Mouse (Mus musculus) hindbrain, embryonic 12.5 days (tissue): ENCODE results near the gene Cxxc4. TPM values are rescaled to one million over a fixed set of nuclear protein-coding genes. Genes with fewer than 3 reads are reported as not detected.
"Not testable (repeated sequence)": the region's sequence is repeated elsewhere in the genome, so short reads cannot be mapped to it uniquely, and the experiment has no call there.

Experiments
- ATAC-seq: fragments of 200-750 bp; cut with Nextera tagmentation; 2 replicates; pipeline ENCODE4 v1.8.0; 2017; ENCODE audit warnings: moderate TSS enrichment; ENCODE audit not compliant: low FRiP score
- H3K27ac ChIP-seq: fragments of 300-500 bp; sonication (generic); 2 replicates; pipeline ENCODE4 v1.5.1; 2016; ENCODE audit warnings: mild to moderate bottlenecking
- H3K27me3 ChIP-seq: fragments of 300-500 bp; sonication (generic); 2 replicates; pipeline ENCODE4 v1.6.1; 2016; ENCODE audit warnings: mild to moderate bottlenecking
- H3K36me3 ChIP-seq: fragments of 300-500 bp; sonication (generic); 2 replicates; pipeline ENCODE4 v1.6.1; 2016; ENCODE audit warnings: mild to moderate bottlenecking
- H3K4me1 ChIP-seq: fragments of 300-500 bp; sonication (generic); 2 replicates; pipeline ENCODE4 v1.6.1; 2016
- H3K4me2 ChIP-seq: fragments of 300-500 bp; sonication (generic); replicated peaks from 2 replicates; pipeline ENCODE4 v1.6.1; 2016; ENCODE audit warnings: mild to moderate bottlenecking
- H3K4me3 ChIP-seq: fragments of 300-500 bp; sonication (generic); 2 replicates; pipeline ENCODE4 v1.5.1; 2016; ENCODE audit warnings: mild to moderate bottlenecking
- H3K9ac ChIP-seq: fragments of 300-500 bp; sonication (generic); 2 replicates; pipeline ENCODE4 v1.6.1; 2016; ENCODE audit warnings: mild to moderate bottlenecking, moderate library complexity
- H3K9me3 ChIP-seq: fragments of 300-500 bp; sonication (generic); replicated peaks from 2 replicates; pipeline ENCODE4 v1.6.1; 2016; ENCODE audit warnings: mild to moderate bottlenecking
- WGBS: fragments of 180-500 bp; shearing (Covaris S2); methylation state at CpG from one replicate; pipeline ENCODE4 v1.1.7; 2016; 5-methylcytosine and 5-hydroxymethylcytosine counted together
- polyA plus RNA-seq: library from polyadenylated mRNA; unstranded; fragments of >200 nt; fragmentation: Nextera tagmentation; extraction: Ambion mirVana; gene quantifications from 2 replicates; pipeline ENCODE4 v1.2.1, GENCODE M21; 2016

Cxxc4 gene
- 22.7 and 26.4 TPM in 2 replicates for polyA plus RNA-seq

DNA sequence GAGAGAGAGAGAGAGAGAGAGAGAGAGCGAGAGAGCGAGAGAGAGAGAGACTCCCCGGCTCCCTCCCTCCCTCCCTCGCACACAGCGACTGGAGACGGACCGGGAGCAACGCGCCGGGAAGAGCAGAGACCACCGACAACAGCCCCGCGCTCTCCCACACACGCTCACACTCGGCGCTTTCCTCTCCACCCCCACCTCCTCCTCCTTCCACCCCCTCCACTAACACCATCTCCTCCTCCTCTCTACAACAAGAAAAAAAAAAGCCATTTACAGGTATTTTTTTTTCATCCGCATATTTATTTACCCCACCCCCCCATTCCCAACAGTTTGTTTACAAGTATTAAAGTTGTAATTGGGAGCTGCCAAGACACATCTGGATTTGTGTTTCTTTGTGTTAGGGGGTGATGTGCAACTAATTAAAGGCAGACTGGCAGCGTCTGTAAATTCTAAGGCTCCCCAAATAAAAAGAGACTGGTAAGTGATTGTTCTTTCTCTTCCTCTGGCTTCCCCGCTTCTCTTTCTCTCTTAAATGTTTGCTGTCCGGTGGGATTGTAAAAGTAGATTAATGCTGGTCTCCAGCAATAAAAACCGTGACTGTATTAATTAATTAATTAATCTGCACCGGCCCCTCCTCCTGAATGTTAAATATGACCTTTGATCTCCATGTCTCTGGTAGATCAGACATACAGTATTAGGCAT, at the start of gene Cxxc4:
Gene Cxxc4 (plus strand): TSS at position 71 of the 699 bp plus-strand sequence.
- H3K36me3 ChIP-seq: no peaks in the 10 kb centered on the region
- H3K4me2 ChIP-seq: peak within 1 kb of the TSS; percentile 76
- no peaks in the 10 kb centered on the region for H3K9me3 ChIP-seq
- peak within 1 kb of the TSS; percentile 69 for H3K9ac ChIP-seq
- H3K27ac ChIP-seq: peak within 1 kb of the TSS; percentile 100
- H3K4me3 ChIP-seq: peak within 1 kb of the TSS; percentile 82
- ATAC-seq: peak; percentile 75
- 0 out of 2 replicates have a peak, but pooled peaks cover 6% of the 10 kb centered on the region for H3K4me1 ChIP-seq
- no peaks in the 10 kb centered on the region for H3K27me3 ChIP-seq
- WGBS: 1% methylated on average over 15 of the region's 22 CpGs

DNA sequence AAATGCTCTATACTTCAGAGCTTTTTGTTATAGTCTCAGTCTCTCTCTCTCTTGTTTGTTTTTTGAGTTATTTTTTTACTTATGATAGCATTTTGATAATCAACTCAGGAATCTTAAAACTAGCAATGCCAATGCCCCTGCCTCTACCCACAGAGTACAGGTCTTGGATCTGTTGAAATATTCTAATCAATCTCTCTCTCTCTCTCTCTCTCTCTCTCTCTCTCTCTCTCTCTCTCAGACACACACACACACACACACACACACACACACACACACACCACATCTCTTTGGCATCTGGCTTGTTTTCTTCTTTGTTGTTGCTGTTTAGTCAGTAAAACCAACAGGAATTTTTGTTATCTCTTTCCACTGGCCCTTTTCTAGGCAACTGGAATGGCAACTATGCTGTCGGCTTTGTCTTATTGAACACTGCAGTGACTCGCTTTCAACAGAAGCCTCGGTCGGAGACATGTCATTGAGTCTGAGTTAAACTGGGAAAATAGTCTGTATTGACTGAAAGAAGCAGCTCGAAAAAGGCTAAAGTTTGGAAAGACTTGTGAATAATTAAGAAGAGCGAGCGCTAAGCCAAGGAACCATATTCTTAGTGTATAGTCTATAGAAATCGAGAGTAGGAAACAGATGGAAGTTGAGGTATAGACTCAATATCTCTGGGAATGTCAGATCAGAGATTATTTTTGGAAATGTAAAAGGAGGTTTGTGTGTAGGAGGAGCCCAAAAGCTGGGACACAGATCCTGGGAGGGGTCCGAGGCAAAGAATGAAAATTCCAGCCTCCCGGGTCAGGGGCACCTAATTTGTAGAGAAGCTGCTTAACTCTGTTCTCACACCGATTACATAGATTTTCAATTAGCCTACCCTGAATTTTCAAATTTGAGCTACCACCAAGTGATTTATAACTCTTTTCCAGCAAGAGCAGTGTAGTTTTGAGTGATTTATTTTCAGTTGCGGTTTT, 47.0 kb upstream of the Cxxc4 start:
- Histone ChIP-seq H3K4me3 (0 out of 2 replicates have a peak overlapping the region, but pooled peaks have one; percentile 2), H3K4me2 (peak overlapping the region; percentile 44), H3K4me1 (no peaks in the 10 kb centered on the region), H3K27me3 (no peaks in the 10 kb centered on the region), H3K27ac (peak overlapping the region; percentile 17; the same call in 1 of the 2 replicates), H3K9ac (no peak overlapping the region), H3K9me3 (no peaks in the 10 kb centered on the region), H3K36me3 (no peaks in the 10 kb centered on the region)
- WGBS: 52% methylated on average over 12 of the region's 12 CpGs
- peak; percentile 68; the same call in 1 of the 2 replicates for ATAC-seq

DNA sequence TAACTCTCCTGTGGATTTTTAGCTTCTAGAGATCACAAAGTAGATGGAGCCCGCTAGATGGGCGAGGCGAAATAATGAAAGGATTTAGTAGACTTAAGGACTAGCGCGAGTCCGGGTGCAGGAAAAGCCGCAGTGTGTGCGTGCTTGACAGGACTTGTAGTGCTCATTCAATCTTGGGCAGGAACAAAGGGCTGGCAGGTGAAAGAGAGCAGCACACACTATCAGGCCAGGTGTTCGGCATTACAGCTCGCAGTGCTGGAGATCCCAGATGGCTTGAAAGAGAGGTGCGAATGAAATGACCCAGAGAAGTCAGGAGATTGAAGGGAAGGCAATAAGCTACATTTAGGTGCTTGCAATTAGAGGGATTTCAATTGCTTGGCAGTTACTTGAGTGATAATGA, 46.2 kb upstream of the Cxxc4 start:
- Histone ChIP-seq H3K4me1 (no peaks in the 10 kb centered on the region), H3K4me3 (no peak overlapping the region), H3K9ac (no peak overlapping the region), H3K27me3 (no peaks in the 10 kb centered on the region), H3K27ac (no peak overlapping the region), H3K9me3 (no peaks in the 10 kb centered on the region), H3K4me2 (peak overlapping the region; percentile 44), H3K36me3 (no peaks in the 10 kb centered on the region)
- 50% methylated on average over 11 of the region's 11 CpGs for WGBS
- peak; percentile 57 for ATAC-seq

DNA sequence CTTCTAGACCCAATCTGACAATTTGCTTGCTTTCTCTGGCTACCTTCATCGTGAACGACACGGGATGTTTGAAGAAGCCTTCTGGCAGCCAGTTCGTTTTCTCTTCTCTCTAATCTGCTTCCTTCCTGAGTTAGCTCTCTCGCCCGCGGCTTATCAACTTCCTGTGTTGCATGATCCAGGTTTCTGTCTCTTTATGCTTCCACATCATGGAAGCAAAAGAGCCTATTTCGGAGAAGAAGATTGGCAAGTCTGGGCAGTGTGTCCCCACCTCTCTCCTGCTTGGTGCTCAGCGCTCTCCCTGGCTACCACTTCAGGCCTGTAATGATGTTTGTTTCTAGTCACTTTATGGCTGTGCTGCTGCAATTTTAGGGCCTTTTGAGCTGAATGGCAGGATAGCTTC, 36.4 kb upstream of the Cxxc4 start:
- no peak for ATAC-seq
- no peaks in the 10 kb centered on the region for H3K4me1 ChIP-seq
- no peak overlapping the region for H3K9ac ChIP-seq
- WGBS: 81% methylated on average over 9 of the region's 9 CpGs
- no peaks in the 10 kb centered on the region for H3K27me3 ChIP-seq
- no peak overlapping the region for H3K27ac ChIP-seq
- no peaks in the 10 kb centered on the region for H3K9me3 ChIP-seq
- no peak overlapping the region for H3K4me2 ChIP-seq
- no peaks in the 10 kb centered on the region for H3K36me3 ChIP-seq
- H3K4me3 ChIP-seq: no peak overlapping the region

DNA sequence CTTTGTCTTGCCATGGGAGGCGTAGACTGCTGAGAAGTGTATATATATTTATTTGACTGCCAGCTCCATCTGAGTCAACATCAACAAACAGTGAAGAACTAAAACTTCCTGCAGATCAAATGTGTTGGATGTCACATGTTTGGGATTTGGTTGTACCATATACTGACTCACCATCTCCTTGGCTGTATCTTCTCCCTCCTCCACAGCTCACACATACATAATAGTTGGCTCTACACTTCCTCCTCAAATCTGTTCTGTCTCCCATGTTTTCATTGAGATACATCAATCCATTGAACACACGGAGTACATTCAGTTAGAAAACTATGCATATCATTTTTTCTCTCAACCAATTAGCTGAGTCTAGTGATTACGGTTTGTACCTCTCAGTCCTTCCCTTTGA, 29.7 kb upstream of the Cxxc4 start:
- no peaks in the 10 kb centered on the region for H3K36me3 ChIP-seq
- no peaks in the 10 kb centered on the region for H3K27me3 ChIP-seq
- H3K4me2 ChIP-seq: no peak overlapping the region
- no peak for ATAC-seq
- H3K27ac ChIP-seq: no peak overlapping the region
- no peak overlapping the region for H3K9ac ChIP-seq
- no peaks in the 10 kb centered on the region for H3K9me3 ChIP-seq
- H3K4me3 ChIP-seq: no peak overlapping the region
- WGBS: 93% methylated on average over 3 of the region's 3 CpGs
- no peaks in the 10 kb centered on the region for H3K4me1 ChIP-seq

DNA sequence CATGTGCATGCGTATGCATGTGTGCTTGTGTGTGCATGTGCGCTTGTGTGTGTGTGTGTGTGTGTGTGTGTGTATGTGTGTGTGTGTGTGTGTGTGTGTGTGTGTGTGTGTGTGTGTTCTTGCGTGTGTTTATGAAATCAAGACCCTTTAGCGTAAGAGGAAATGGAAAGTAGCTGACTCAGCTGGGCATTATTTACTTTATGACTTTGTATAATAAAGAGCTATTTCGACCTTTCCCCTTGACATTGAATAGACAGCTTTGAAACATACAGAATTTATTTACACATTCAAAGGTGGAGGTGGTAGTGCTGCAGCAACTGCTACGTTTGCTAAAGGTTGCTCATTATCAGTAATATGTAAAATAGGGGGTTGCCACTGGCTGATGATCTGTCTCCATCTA, 25.3 kb upstream of the Cxxc4 start:
- Histone ChIP-seq H3K9me3 (no peaks in the 10 kb centered on the region), H3K4me2 (no peak overlapping the region), H3K4me1 (no peaks in the 10 kb centered on the region), H3K4me3 (no peak overlapping the region), H3K9ac (no peak overlapping the region), H3K36me3 (no peaks in the 10 kb centered on the region), H3K27me3 (no peaks in the 10 kb centered on the region), H3K27ac (no peak overlapping the region)
- WGBS: 81% methylated on average over 6 of the region's 6 CpGs
- no peak for ATAC-seq

DNA sequence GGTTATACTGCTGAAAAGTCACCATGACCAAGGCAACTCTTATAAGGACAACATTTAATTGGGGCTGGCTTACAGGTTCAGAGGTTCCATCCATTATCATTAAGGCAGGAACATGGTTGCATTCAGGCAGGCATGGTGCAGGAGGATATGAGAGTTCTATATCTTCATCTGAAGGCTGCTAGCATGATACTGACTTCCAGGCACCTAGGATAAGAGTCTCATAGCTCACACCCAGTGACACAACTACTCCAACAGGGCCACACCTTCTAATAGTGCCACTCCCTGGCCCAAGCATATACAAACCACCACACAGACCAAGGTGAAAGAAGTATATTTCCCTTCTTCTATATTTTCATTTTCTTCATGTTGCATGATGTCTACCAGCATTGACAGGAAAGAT, 16.4 kb upstream of the Cxxc4 start:
- H3K27me3 ChIP-seq, H3K27ac ChIP-seq, H3K4me3 ChIP-seq, ATAC-seq, H3K36me3 ChIP-seq, H3K9me3 ChIP-seq, H3K4me1 ChIP-seq, H3K4me2 ChIP-seq, H3K9ac ChIP-seq: not testable (repeated sequence)

DNA sequence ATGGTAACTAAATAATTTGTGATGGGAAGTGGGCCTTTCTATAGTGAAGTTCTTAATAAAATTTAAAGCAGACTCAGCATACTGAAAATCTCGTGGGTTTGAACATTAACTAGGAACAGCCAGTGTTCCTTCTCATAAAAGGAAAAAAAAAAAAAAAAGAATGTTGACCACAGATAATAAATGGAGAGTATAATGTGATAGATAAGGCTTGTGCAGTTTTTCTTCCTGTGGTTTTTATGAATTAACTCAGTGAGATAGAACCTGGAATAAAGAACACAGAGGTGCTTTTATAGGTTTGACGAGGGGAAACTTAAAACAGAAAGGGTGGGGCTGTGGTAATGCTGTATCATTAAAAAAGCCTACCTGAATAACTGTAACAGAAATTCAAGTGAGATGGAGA, 15.3 kb upstream of the Cxxc4 start:
- 61% methylated on average over 2 of the region's 2 CpGs for WGBS
- Histone ChIP-seq H3K9ac (no peak overlapping the region), H3K4me2 (no peak overlapping the region), H3K9me3 (no peaks in the 10 kb centered on the region), H3K36me3 (no peaks in the 10 kb centered on the region), H3K4me3 (no peak overlapping the region), H3K27me3 (no peaks in the 10 kb centered on the region), H3K4me1 (no peaks in the 10 kb centered on the region), H3K27ac (no peak overlapping the region)
- no peak for ATAC-seq

DNA sequence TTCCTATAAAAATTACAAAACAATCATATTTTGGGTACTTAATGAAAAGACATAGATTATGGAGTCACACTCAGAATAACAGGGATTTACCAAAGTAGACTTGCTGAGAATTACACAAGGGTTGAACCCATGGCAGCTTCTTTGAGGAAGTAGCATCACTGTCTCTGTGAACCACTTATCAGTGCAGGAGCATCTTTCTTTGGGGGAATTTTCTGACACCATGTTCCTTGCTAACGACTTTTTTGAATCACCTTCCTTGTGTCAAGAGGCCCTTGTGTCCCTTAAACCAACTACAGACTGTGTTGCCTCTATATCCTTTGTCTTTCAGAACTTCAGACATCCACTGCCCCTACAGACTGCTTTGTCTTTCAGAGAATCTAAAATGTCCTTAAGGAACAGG, 13.7 kb upstream of the Cxxc4 start:
- Histone ChIP-seq H3K9ac (no peak overlapping the region), H3K27me3 (no peaks in the 10 kb centered on the region), H3K27ac (no peak overlapping the region), H3K36me3 (no peaks in the 10 kb centered on the region), H3K9me3 (no peaks in the 10 kb centered on the region), H3K4me1 (no peaks in the 10 kb centered on the region), H3K4me3 (no peak overlapping the region), H3K4me2 (no peak overlapping the region)
- ATAC-seq: no peak
- 55% methylated on average over 1 of the region's 1 CpGs for WGBS

DNA sequence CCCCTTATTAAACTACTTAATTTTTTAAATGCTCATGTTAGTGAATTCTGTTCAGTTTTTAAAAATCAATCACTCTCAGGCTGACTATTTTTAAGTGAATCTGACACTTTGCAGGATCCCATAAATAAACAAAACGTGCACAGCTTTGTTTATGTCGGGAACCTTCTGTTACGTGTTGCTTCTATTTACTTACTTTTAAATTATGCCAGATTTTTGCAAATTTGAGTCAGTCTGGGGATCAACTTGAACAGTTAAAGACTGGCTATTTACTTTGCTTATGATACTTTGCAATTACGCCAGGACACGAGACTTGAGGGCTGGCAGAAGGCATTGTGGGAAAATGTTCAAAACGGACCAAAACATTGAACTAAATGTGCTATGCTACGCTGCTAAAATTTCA, 12.3 kb upstream of the Cxxc4 start:
- Histone ChIP-seq H3K27me3 (no peaks in the 10 kb centered on the region), H3K4me2 (no peak overlapping the region), H3K4me3 (no peak overlapping the region), H3K27ac (no peak overlapping the region), H3K9me3 (no peaks in the 10 kb centered on the region), H3K36me3 (no peaks in the 10 kb centered on the region), H3K9ac (no peak overlapping the region), H3K4me1 (no peaks in the 10 kb centered on the region)
- WGBS: 90% methylated on average over 7 of the region's 7 CpGs
- no peak for ATAC-seq

DNA sequence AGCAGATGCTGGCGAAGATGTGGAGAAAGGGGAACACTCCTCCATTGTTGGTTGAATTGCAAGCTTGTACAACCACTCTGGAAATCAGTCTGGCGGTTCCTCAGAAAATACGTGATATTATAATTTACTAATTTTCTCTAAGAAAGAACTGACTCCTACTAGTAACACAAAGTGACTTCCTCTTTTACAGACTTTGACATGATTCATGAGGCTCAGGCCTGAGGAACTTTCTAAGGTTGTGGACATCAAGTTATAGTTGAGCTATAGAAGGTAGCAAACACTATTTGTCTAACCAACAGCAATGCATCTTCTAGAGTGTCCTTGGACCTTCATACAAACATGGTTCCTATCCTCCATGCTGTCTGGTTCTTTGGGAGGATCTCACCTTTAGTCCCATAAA, 10.4 kb upstream of the Cxxc4 start:
- no peak overlapping the region for H3K4me2 ChIP-seq
- no peak overlapping the region for H3K4me3 ChIP-seq
- no peaks in the 10 kb centered on the region for H3K36me3 ChIP-seq
- H3K4me1 ChIP-seq: no peaks in the 10 kb centered on the region
- H3K27me3 ChIP-seq: no peaks in the 10 kb centered on the region
- H3K27ac ChIP-seq: no peak overlapping the region
- no peaks in the 10 kb centered on the region for H3K9me3 ChIP-seq
- no peak for ATAC-seq
- H3K9ac ChIP-seq: no peak overlapping the region
- WGBS: 94% methylated on average over 3 of the region's 3 CpGs

DNA sequence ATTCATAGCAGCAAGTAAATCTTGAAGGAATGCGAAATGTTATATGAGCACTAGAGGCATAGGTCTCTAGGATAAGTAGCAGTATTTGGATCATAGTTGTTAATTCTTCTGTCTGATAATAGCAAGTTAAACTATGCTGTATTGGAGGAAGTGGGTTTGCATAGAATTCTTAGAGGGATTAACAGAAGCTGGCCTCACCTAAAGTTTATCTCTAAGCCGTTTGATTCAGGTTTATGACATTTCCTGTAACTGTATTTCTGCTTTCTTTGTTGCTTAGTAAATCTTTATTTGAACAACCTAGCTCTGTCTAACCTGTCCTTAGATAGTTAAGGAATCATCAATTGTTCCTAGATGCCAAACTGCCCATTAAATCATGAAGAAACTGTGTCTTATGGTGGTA, 3.5 kb upstream of the Cxxc4 start:
- Histone ChIP-seq H3K36me3 (no peaks in the 10 kb centered on the region), H3K4me2 (no peak overlapping the region), H3K4me3 (no peak overlapping the region), H3K4me1 (0 out of 2 replicates have a peak, but pooled peaks cover 3% of the 10 kb centered on the region), H3K9me3 (no peaks in the 10 kb centered on the region), H3K27me3 (no peaks in the 10 kb centered on the region), H3K27ac (no peak overlapping the region), H3K9ac (no peak overlapping the region)
- ATAC-seq: no peak
- WGBS: 94% methylated on average over 2 of the region's 2 CpGs
